Mouse (Mus musculus): Measurements from ENCODE around the gene Ogfod3. TPM values are rescaled to one million over a fixed set of nuclear protein-coding genes. Genes with fewer than 3 reads are reported as not detected.

Ogfod3 gene
- 14.4 and 16.7 TPM in 2 replicates for polyA plus RNA-seq (2015; fragmentation: Nextera tagmentation; extraction: Ambion mirVana)

DNA sequence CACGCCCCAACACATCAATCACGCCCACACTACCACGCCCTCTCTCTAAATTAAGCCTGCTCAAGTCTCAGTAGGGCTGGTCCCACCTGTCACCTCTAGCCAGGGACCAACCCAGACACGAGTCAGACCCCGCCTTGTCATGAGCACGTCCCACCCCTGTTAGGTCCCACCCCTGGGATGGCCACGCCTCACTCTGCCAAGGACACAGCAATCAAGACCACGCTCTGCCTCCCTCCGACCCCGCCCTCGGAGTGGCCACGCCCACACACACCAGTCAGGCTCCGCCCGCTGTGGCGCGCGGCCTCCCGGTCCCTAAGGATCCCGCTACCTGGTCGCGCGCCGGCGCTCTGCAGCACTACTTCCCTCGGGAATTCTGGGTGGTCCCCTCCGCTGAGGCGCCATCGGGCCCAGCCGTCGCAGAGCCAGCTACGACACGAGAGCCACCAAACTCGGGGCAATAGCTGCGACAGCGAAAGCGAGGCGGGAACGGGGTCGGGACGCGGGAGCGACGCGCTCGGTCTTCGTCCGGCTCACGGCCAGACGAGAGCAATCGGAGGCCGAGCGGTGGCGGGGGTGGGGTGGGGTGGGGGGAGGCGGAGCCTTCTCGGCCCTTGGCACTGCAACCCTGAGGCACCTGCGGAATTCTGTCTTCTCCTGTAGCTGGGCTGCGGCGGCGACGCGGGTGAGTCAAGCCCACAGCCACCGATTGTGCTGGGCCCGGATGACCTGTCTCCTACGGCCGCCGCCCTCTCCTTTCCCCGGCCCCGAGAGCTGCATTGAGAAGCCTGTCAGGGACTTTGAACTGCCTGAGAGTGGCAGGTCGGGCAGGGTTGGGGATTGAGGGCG lies at the start of gene Ogfod3, which contains the start of gene Hexdc:
Gene Ogfod3 (minus strand): TSS at position 551 of the 846 bp plus-strand sequence.
Gene Hexdc (plus strand): TSS at position 273 of the 846 bp plus-strand sequence.
- H3K27me3 ChIP-seq: no peaks in the 10 kb centered on the region
- no peaks in the 10 kb centered on the region for H3K9me3 ChIP-seq
- peak within 1 kb of the TSS; percentile 90 for H3K27ac ChIP-seq (replicated peaks)
- H3K4me3 ChIP-seq: peak within 1 kb of the TSS; percentile 77
- H3K4me2 ChIP-seq (replicated peaks): peak within 1 kb of the TSS; percentile 82
- H3K9ac ChIP-seq (replicated peaks): peak within 1 kb of the TSS; percentile 89
- WGBS: under 1% methylated on average over 70 of the region's 70 CpGs
- peaks cover 11% of the 10 kb centered on the region; the same call in 1 of the 2 replicates for H3K36me3 ChIP-seq
- H3K4me1 ChIP-seq: peaks cover 16% of the 10 kb centered on the region
- peak; percentile 98 for ATAC-seq (replicated peaks)

DNA sequence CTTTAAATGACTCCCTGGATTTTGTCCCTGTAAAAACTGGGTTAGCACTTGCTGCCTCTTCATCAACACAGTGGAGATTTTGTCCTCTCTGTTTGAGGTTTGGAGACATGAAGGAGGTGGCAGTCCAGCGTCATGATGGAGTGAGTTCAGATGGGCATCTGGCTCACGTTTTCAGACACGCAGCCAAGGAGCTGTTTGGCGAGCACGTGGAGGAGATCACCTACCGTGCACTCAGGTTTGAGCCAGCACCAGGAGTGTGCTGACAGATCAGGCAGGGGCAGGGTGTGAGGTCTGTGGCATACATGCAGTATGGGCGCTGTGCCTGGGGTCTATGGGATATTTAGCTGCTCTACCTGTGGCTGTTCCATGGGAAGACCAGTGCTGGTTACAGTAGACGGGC lies 45.7 kb upstream of the Ogfod3 start:
- H3K9ac ChIP-seq (replicated peaks): no peak overlapping the region
- H3K4me2 ChIP-seq (replicated peaks): no peak overlapping the region
- ATAC-seq (replicated peaks): no peak
- no peaks in the 10 kb centered on the region for H3K27me3 ChIP-seq
- no peak overlapping the region for H3K4me3 ChIP-seq
- no peak overlapping the region for H3K27ac ChIP-seq (replicated peaks)
- H3K4me1 ChIP-seq: no peaks in the 10 kb centered on the region
- H3K9me3 ChIP-seq: no peaks in the 10 kb centered on the region
- WGBS: 89% methylated on average over 8 of the region's 8 CpGs
- H3K36me3 ChIP-seq: peaks cover 97% of the 10 kb centered on the region

DNA sequence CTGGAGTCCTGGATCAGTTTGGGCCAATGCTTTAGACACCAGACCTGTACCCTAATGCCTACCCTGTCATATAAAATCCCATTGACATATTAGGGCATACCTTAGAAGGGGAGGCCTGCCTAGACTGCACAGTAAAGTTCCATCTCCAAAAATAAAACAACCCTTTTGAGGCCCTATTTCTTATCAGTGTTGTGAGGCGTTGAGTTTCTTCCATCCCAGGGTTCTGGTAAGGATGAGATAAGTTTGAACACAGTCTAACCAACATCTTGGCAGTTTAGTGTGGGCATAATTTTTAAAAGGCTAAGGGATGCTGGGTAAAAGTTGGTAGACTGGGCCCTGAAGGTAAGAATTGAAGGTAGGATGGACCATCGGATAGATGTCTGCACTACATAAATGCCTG lies 35.2 kb upstream of the Ogfod3 start:
- peaks cover 46% of the 10 kb centered on the region for H3K4me1 ChIP-seq
- no peak overlapping the region for H3K4me2 ChIP-seq (replicated peaks)
- WGBS: 97% methylated on average over 2 of the region's 2 CpGs

DNA sequence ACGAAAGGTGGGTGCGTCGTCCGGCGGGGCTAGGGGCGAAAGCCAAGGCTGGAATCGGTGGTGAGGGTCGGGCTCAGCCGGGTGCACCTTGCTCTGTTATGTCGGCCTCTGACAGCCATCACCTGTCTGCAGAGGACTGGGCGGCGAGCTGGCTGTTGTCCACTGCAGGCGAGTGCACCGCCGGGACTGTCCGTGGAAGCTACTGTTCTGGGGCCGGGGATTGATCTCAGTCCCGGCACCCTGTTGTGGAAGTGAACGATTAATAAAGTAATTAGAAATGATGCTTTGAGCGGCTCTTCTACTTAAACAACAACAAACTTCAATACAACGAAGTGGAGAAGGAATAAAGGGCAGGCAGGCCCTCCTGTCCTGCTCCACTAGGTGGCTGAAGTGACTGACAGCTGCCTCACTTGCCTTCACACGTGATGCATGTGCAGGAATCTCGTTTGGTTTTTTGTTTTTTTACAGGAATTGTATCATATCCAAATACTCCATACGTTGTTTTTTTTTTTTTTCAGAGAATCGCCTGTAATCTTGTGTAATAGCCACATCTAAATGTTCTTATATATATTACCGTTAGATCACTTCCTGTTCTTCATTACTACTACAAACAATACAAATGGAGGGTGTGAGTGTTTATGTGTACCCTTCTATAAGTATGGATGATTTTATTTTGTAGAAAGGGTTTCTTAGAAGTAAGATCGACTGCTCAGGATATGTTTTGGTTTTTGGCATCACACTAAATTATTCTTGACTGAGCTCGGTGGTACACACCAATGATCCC lies 33.0 kb upstream of the Ogfod3 start:
- H3K4me3 ChIP-seq: peak overlapping the region; percentile 97
- H3K9me3 ChIP-seq: no peaks in the 10 kb centered on the region
- peak overlapping the region; percentile 100 for H3K27ac ChIP-seq (replicated peaks)
- peaks cover 46% of the 10 kb centered on the region for H3K4me1 ChIP-seq
- no peaks in the 10 kb centered on the region for H3K27me3 ChIP-seq
- peaks cover 22% of the 10 kb centered on the region for H3K36me3 ChIP-seq
- peak overlapping the region; percentile 96 for H3K9ac ChIP-seq (replicated peaks)
- 0 out of 2 replicates have a peak, but pooled peaks have one; percentile 9 for ATAC-seq (replicated peaks)
- WGBS: 4% methylated on average over 28 of the region's 28 CpGs
- peak overlapping the region; percentile 54 for H3K4me2 ChIP-seq (replicated peaks)

More for the DNA sequence above, 35.2 kb upstream of the Ogfod3 start:
- Histone ChIP-seq H3K27ac (replicated peaks) (no peak overlapping the region), H3K9ac (replicated peaks) (no peak overlapping the region), H3K4me3 (no peak overlapping the region), H3K36me3 (peaks cover 41% of the 10 kb centered on the region), H3K9me3 (no peaks in the 10 kb centered on the region), H3K27me3 (no peaks in the 10 kb centered on the region)
- ATAC-seq (replicated peaks): no peak

DNA sequence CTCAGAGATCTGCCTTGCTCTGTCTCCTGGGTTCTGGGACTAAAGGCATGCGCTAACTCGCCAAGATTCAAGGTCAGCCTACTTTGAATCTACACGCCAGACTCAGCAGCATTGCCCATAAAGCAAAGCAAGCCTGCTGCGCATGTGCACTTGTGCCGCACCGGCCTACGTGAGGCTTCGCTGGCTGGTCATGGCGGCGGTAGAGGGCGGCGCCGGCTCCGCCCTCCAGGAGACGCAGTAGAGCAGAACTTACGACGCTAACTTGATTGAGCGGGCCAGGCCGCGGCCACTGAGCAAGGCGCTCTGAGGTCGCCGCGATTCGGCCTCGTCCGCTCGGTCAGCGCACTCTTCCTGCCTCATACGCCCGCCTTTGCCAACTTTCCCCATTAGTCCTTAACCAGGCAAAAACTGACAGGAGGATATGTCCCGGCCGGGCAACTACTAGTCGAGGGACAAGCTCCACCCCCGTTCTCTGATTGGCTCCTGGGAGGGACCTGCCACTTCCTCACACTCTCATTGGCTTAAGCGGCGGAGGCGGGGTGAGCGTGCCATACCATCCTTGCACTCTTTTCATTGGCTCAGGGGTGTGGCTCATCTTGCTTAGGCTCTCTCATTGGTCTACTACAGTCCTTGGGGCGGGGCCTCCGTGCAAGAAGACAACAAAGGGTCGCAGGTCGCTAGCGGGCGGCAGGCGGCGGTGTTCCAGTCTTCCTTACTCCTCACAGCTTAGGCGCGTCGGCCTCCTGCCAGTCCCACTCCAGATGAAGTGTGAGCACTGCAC lies 32.2 kb upstream of the Ogfod3 start, which contains the start of gene Narf:
Gene Narf (plus strand): TSS at position 690 of the 781 bp plus-strand sequence.
- peak within 1 kb of the TSS; percentile 54 for H3K4me2 ChIP-seq (replicated peaks)
- peaks cover 43% of the 10 kb centered on the region for H3K4me1 ChIP-seq
- no peaks in the 10 kb centered on the region for H3K27me3 ChIP-seq
- under 1% methylated on average over 50 of the region's 50 CpGs for WGBS
- peak within 1 kb of the TSS; percentile 97 for H3K4me3 ChIP-seq
- H3K9me3 ChIP-seq: no peaks in the 10 kb centered on the region
- H3K36me3 ChIP-seq: peaks cover 15% of the 10 kb centered on the region
- H3K9ac ChIP-seq (replicated peaks): peak within 1 kb of the TSS; percentile 96
- peak within 1 kb of the TSS; percentile 100 for H3K27ac ChIP-seq (replicated peaks)
- peak; percentile 100 for ATAC-seq (replicated peaks)

DNA sequence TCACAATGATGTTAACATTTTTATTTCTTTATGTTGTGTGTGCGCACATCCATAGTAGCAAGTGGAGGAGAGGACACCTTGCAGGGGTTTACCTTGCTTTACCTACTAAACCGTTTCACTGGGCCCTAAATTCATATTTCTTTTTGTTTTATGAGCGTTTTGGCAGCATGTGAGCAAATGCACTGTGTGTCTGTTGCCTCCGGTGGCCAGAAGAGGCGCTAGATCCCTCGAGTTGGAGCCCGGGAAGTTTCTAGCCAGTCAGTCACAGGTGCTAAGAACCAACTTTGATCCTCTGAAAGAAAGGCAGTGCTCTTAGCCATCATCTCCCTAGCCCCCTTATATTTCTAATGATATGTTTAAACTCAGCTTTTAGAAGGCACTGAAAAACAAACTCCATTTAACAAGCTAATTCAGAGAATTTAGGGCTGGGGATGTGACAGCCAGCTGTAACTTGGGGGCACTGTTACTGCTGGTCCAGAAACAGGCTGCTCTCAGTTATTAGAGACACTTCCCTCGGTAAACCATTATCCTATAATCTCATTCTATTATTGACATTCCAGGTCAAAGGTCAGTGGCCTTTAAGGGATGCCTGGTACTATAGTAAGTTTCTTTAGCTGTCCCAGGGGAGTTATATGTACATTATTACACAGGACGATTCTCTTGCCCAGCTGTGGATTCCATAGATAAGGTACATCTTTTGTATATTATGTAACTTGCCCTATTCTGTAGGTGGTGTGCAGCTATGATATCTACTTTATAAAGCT lies 31.1 kb upstream of the Ogfod3 start:
- Histone ChIP-seq H3K27me3 (no peaks in the 10 kb centered on the region), H3K4me3 (peak overlapping the region; percentile 97; the same call in 1 of the 2 replicates), H3K36me3 (peaks cover 12% of the 10 kb centered on the region), H3K9me3 (no peaks in the 10 kb centered on the region), H3K4me2 (replicated peaks) (no peak overlapping the region), H3K27ac (replicated peaks) (peak overlapping the region; percentile 100), H3K4me1 (peaks cover 34% of the 10 kb centered on the region), H3K9ac (replicated peaks) (no peak overlapping the region)
- no peak for ATAC-seq (replicated peaks)
- 28% methylated on average over 9 of the region's 9 CpGs for WGBS

DNA sequence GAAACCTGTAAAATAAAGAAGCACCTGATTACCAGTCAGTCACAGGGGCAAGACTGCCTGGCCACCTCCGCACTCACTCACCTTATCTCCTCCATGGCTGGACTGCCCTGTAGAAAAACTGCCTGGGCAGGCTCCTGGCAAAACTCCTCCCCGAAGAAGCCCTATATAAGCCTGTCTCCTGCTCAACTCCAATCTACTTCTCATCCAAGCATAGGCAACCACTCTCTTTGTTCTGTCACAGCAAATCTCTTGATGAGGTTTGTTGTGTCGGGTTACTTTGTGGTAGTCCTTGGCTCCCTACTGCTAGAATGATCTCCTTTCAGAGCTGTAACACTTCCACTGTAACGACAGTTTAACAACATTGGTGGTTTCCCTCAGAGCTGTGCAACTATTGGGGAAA lies 28.2 kb upstream of the Ogfod3 start:
- peaks cover 23% of the 10 kb centered on the region for H3K4me1 ChIP-seq
- H3K4me3 ChIP-seq: no peak overlapping the region
- no peak for ATAC-seq (replicated peaks)
- no peaks in the 10 kb centered on the region for H3K27me3 ChIP-seq
- no peaks in the 10 kb centered on the region for H3K36me3 ChIP-seq
- H3K27ac ChIP-seq (replicated peaks): no peak overlapping the region
- WGBS: 29% methylated on average over 4 of the region's 4 CpGs
- no peaks in the 10 kb centered on the region for H3K9me3 ChIP-seq
- no peak overlapping the region for H3K4me2 ChIP-seq (replicated peaks)
- no peak overlapping the region for H3K9ac ChIP-seq (replicated peaks)

DNA sequence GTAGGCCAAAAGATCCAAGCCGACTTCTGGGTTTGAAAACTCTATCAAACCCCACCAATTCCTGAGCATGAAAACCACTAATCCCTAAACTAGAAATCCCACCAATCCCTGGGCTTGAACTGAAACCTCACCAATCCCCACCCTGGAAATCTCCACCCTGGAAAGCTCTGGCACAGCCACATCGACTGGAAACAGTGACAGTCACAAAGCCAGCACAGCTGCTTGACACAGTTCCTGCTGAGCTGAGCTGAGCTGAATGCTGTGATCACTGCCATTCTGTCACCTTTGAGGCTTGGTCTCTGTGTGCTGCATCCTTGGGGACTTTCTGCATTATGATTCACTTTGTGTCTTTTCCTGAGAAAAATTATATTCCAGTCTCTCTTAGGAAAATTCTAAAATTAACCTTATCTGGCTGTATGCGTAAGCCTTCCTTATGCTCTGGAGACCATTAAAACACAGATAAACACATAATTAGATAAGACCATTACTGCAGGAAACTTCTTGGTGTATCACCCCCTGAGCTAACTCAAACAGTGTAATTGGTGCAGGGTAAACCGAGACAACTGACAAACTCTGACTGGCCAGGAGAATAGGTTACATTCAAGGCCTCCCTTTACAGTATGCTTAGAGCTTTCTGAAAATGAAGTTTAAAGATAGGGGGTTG lies 27.2 kb upstream of the Ogfod3 start:
- Histone ChIP-seq H3K9ac (replicated peaks) (no peak overlapping the region), H3K4me1 (peaks cover 29% of the 10 kb centered on the region), H3K9me3 (no peaks in the 10 kb centered on the region), H3K27ac (replicated peaks) (no peak overlapping the region), H3K27me3 (no peaks in the 10 kb centered on the region), H3K4me2 (replicated peaks) (no peak overlapping the region), H3K36me3 (0 out of 2 replicates have a peak, but pooled peaks cover 3% of the 10 kb centered on the region), H3K4me3 (no peak overlapping the region)
- no peak for ATAC-seq (replicated peaks)
- 49% methylated on average over 4 of the region's 4 CpGs for WGBS

DNA sequence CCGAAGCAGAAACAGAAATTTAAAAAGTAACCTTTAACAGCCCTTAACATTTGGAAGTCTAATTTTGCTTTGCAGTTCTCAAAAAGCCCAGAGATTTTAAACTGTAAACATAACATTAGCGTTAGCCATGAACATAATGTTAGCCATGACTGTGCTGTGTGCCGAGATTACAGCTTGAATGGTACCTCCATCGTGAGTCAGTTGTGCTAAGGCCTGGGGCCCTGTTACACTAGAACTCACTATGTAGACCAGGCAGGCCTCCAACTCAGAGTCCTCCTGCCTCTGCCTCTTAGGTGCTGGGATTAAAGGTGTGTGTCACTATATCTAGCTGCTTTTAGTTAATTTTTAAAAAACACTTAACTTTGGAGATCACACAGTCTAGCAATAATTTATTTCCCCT lies 26.7 kb upstream of the Ogfod3 start:
- H3K4me1 ChIP-seq: peaks cover 26% of the 10 kb centered on the region
- ATAC-seq (replicated peaks): no peak
- no peak overlapping the region for H3K9ac ChIP-seq (replicated peaks)
- no peaks in the 10 kb centered on the region for H3K27me3 ChIP-seq
- no peak overlapping the region for H3K4me3 ChIP-seq
- 0 out of 2 replicates have a peak, but pooled peaks cover 8% of the 10 kb centered on the region for H3K36me3 ChIP-seq
- WGBS: 78% methylated on average over 4 of the region's 4 CpGs
- H3K27ac ChIP-seq (replicated peaks): no peak overlapping the region
- H3K9me3 ChIP-seq: no peaks in the 10 kb centered on the region
- no peak overlapping the region for H3K4me2 ChIP-seq (replicated peaks)

DNA sequence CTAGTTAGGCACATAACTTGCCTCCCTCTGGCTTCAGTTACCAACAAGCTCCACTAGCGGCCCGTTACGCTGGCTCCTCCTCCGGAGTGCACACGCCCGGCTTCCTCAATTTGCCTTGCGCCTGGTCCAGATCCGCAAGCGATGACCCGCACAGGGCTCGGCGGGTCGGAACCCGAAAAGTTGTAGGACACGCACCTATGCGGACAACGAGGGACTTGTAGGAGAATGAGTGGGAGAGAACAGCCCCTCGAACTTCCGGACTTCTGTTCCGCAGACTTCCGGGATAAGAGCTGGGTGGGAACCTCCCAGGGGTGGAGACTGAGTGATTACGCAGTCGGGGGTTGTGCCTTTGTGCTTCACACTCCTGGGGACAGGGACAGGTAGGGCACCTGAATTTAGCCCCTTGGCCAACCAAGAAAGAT lies 24.5 kb upstream of the Ogfod3 start, which contains the start of gene Cybc1:
Gene Cybc1 (minus strand): TSS at position 305 of the 422 bp plus-strand sequence.
- H3K36me3 ChIP-seq: peaks cover 28% of the 10 kb centered on the region
- H3K4me1 ChIP-seq: peaks cover 21% of the 10 kb centered on the region
- under 1% methylated on average over 23 of the region's 23 CpGs for WGBS
- ATAC-seq (replicated peaks): peak; percentile 93
- H3K27me3 ChIP-seq: no peaks in the 10 kb centered on the region
- peak within 1 kb of the TSS; percentile 67 for H3K4me3 ChIP-seq
- peak within 1 kb of the TSS; percentile 64 for H3K9ac ChIP-seq (replicated peaks)
- peak within 1 kb of the TSS; percentile 79 for H3K4me2 ChIP-seq (replicated peaks)
- no peaks in the 10 kb centered on the region for H3K9me3 ChIP-seq
- H3K27ac ChIP-seq (replicated peaks): peak within 1 kb of the TSS; percentile 65

All from forebrain, embryonic 15.5 days (tissue).